Mouse (Mus musculus) thymus, postnatal 4 days (tissue): ENCODE measurements around the gene Gm21149.
"Not testable (repeated sequence)": the region's sequence is repeated elsewhere in the genome, so short reads cannot be mapped to it uniquely, and the experiment has no call there.

Experiments
- DNase-seq: peaks from one replicate; pipeline ENCODE4 v3.0.0; 2021

The Gm21149 gene

GRCm38 (mm10) chr5:15457865-15458571, 18.3 kb downstream of the Gm21149 start:
- DNase-seq: not testable (repeated sequence)
